Mouse (Mus musculus): ENCODE data around the gene Pear1. TPM values are rescaled to one million over a fixed set of nuclear protein-coding genes. Genes with fewer than 3 reads are reported as not detected.

The Pear1 gene
- total RNA-seq, 2 experiments from 2014 or later: 4.8 to 8.3 TPM

- intact Hi-C loops (cut with DNase I): no loop called here
- DNase-seq: no peak
Measured at GRCm38 (mm10) chr3:87742735-87743134, 81.4 kb downstream of the Pear1 start.

GRCm38 (mm10) chr3:87742013-87742412 is 82.1 kb downstream of the Pear1 start:
- no peak for DNase-seq
- intact Hi-C loops (cut with DNase I): no loop called here

- no peak for DNase-seq
- intact Hi-C loops (cut with DNase I): no loop called here
Measured at GRCm38 (mm10) chr3:87738906-87739305, 85.2 kb downstream of the Pear1 start.

- no peak for DNase-seq
- intact Hi-C loops (cut with DNase I): no loop called here
Measured at GRCm38 (mm10) chr3:87735335-87735734, 88.8 kb downstream of the Pear1 start.

GRCm38 (mm10) chr3:87733984-87734761 is 89.9 kb downstream of the Pear1 start:
- intact Hi-C loops (cut with DNase I): no loop called here
- DNase-seq: no peak

- intact Hi-C loops (cut with DNase I): no loop called here
- no peak for DNase-seq
Measured at GRCm38 (mm10) chr3:87733098-87733497, 91.0 kb downstream of the Pear1 start.

- DNase-seq: peak in 1 of 2 experiments; percentile 7
- intact Hi-C loops (cut with DNase I): no loop called here
Measured at GRCm38 (mm10) chr3:87728696-87729095, 95.4 kb downstream of the Pear1 start.

GRCm38 (mm10) chr3:87726191-87726590 is 97.9 kb downstream of the Pear1 start:
- intact Hi-C loops (cut with DNase I): no loop called here
- DNase-seq: no peak

GRCm38 (mm10) chr3:87725396-87726160 is 98.5 kb downstream of the Pear1 start:
- intact Hi-C loops (cut with DNase I): no loop called here

GRCm38 (mm10) chr3:87724556-87724955 is 99.5 kb downstream of the Pear1 start:
- no peak for DNase-seq
- intact Hi-C loops (cut with DNase I): no loop called here

More at GRCm38 (mm10) chr3:87725396-87726160, 98.5 kb downstream of the Pear1 start:
- DNase-seq: no peak

- DNase-seq: no peak
- intact Hi-C loops (cut with DNase I): no loop called here
Measured at GRCm38 (mm10) chr3:87718525-87718924, 105.6 kb downstream of the Pear1 start.

Other genes with a start within 250 kb of the Pear1 start
- gene Arhgef11, start 206.7 kb downstream of the Pear1 start, total RNA-seq (2021): 10 to 100 TPM; 16.5 to 16.9 TPM
- gene Lrrc71, start 75.7 kb downstream of the Pear1 start, total RNA-seq (2021): under 1 TPM; 0.20 to 0.49 TPM
- not detected for gene Ntrk1, start 29.1 kb downstream of the Pear1 start, total RNA-seq (2021)
- not detected for gene Insrr, start 27.4 kb downstream of the Pear1 start, total RNA-seq (2021)
- gene Sh2d2a, start 22.4 kb upstream of the Pear1 start, total RNA-seq (2021): under 1 TPM in 1 of 2 experiments, not detected in 1; 0.13 TPM
- gene Prcc, start 61.3 kb upstream of the Pear1 start, total RNA-seq (2021): 10 to 100 TPM; 43.8 to 45.5 TPM
- 100 to 1,000 TPM; 183 to 199 TPM for gene Hdgf, start 82.0 kb upstream of the Pear1 start, total RNA-seq (2021)
- gene Mrpl24, start 95.2 kb upstream of the Pear1 start, total RNA-seq (2021): 10 to 100 TPM; 36.7 to 42.3 TPM
- 1 to 10 TPM; 6.2 to 8.0 TPM for gene Isg20l2, start 106.0 kb upstream of the Pear1 start, total RNA-seq (2021)
- gene Rrnad1, start 106.4 kb upstream of the Pear1 start, total RNA-seq (2021): 1 to 10 TPM; 3.0 to 4.1 TPM
- under 1 TPM; 0.37 to 0.48 TPM for gene Crabp2, start 124.4 kb upstream of the Pear1 start, total RNA-seq (2021)
- 10 to 100 TPM; 15.4 to 20.5 TPM for gene Nes, start 146.8 kb upstream of the Pear1 start, total RNA-seq (2021)
- gene Bcan, start 175.9 kb upstream of the Pear1 start, total RNA-seq (2021): under 1 TPM; 0.08 to 0.17 TPM
- gene Hapln2, start 203.3 kb upstream of the Pear1 start, total RNA-seq (2021): under 1 TPM in 1 of 2 experiments, not detected in 1; 0.42 TPM
- gene Gpatch4, start 218.8 kb upstream of the Pear1 start, total RNA-seq (2021): 10 to 100 TPM; 16.0 to 17.1 TPM
- 10 to 100 TPM; 36.3 to 37.9 TPM for gene Naxe, start 234.2 kb upstream of the Pear1 start, total RNA-seq (2021)

Data from gastrocnemius, postnatal 36 days (tissue).